Mouse (Mus musculus) kidney, adult 2 months (tissue): Measurements from ENCODE around the gene Hist1h2bb.

Experiments used
- CTCF ChIP-seq: fragments of 200-500 bp; conservative IDR thresholded peaks from 2 replicates; pipeline ENCODE4 v1.5.1; 2011; ENCODE audit warnings: low read depth, mild to moderate bottlenecking, control low read depth, low read length, moderate library complexity, mixed read lengths; ENCODE audit not compliant: insufficient read depth, insufficient read length
- POLR2A ChIP-seq: fragments of 200-500 bp; IDR thresholded peaks from one replicate; pipeline ENCODE4 v1.6.1; 2011; ENCODE audit warnings: low read depth, low read length, control low read depth

- TF ChIP-seq CTCF (no peak), POLR2A (no peak)
Observed at GRCm38 (mm10) chr13:23763242-23763585, 16.7 kb downstream of the Hist1h2bb start.
